In genomic region chr7:46881941-46882340, GRCm38 (mm10) we compare ENCODE assay signal across 22 mouse cellular contexts. TPM values are rescaled to one million over a fixed set of nuclear protein-coding genes. Genes with fewer than 3 reads are reported as not detected.
"Had no signal": no experiment of that assay in that cellular context is flagged by ENCODE, and none has a peak within 500 bp of the region (broad histone marks: within the 10 kb centered on the region; RNA-seq: fewer than 3 reads in every experiment).

No protein-coding gene starts in this region.

RNA-seq across cellular contexts. Expression of gene Ldhc, which starts 20.9 kb away (rescaled TPM):
- total RNA-seq: common myeloid progenitor, adult 5-6 weeks; forebrain, postnatal 0 days; gastrocnemius, adult 18-20 months; gastrocnemius, adult 2 months; gastrocnemius, adult 8-10 months; gastrocnemius, postnatal 10 days; gastrocnemius, postnatal 14 days; gastrocnemius, postnatal 25 days; gastrocnemius, postnatal 36 days; gastrocnemius, postnatal 4 days; heart, adult 18-20 months; heart, adult 2 months; heart, adult 8-10 months had no signal
- polyA plus RNA-seq: embryonic facial prominence, embryonic 11.5 days; embryonic facial prominence, embryonic 12.5 days; embryonic facial prominence, embryonic 13.5 days; embryonic facial prominence, embryonic 15.5 days; forebrain, embryonic 12.5 days; forebrain, embryonic 13.5 days; forebrain, embryonic 14.5 days; forebrain, embryonic 15.5 days; forebrain, postnatal 0 days; frontal cortex, adult 2 months had no signal
